Mouse (Mus musculus): ENCODE data around the gene 0610010K14Rik. TPM values are rescaled to one million over a fixed set of nuclear protein-coding genes. Genes with fewer than 3 reads are reported as not detected.

The 0610010K14Rik gene
- polyA plus RNA-seq, 1 experiment from 2014 or later: 150 TPM

DNA sequence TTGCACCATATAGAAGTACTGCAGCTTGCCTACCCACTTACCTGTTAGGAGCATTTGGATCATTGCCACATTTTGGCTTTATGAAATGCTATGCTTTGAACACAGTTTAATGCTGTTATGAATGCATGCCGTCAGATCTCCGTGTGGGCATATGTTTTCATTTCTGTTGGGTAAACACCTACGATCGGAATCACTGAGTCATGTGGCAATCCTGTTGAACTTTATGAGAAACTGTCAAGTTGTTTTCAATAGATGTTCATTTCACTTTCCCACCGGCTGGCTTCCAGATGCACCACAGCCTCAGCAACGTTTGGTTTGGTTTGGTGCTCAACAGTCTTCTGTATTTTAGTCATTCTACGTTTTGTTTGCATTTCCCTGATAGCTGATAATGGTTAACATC, 33.9 kb upstream of the 0610010K14Rik start:
- H3K27me3 ChIP-seq (ENCODE audit: insufficient read depth, low read length): no peaks in the 10 kb centered on the region
- no peak overlapping the region for H3K9ac ChIP-seq (ENCODE audit: low read depth, low read length)
- H3K4me3 ChIP-seq (replicated peaks; ENCODE audit: low read depth, low read length): no peak overlapping the region
- no peaks in the 10 kb centered on the region for H3K9me3 ChIP-seq (replicated peaks; ENCODE audit: low read length)
- 82% methylated on average over 7 of the region's 7 CpGs for WGBS
- H3K4me1 ChIP-seq (replicated peaks; ENCODE audit: insufficient read depth, low read length): no peaks in the 10 kb centered on the region
- ATAC-seq (replicated peaks; ENCODE audit: low FRiP score, low read depth) (no peak), DNase-seq (ENCODE audit: low spot score) (no peak)
- no peak overlapping the region for H3K27ac ChIP-seq
- H3K36me3 ChIP-seq (ENCODE audit: insufficient read depth, low read length): no peaks in the 10 kb centered on the region
- no peak for TF ChIP-seq CTCF (IDR thresholded peaks at IDR 0.05; ENCODE audit: low read depth)
- H3K4me2 ChIP-seq (ENCODE audit: low read length): no peak overlapping the region

DNA sequence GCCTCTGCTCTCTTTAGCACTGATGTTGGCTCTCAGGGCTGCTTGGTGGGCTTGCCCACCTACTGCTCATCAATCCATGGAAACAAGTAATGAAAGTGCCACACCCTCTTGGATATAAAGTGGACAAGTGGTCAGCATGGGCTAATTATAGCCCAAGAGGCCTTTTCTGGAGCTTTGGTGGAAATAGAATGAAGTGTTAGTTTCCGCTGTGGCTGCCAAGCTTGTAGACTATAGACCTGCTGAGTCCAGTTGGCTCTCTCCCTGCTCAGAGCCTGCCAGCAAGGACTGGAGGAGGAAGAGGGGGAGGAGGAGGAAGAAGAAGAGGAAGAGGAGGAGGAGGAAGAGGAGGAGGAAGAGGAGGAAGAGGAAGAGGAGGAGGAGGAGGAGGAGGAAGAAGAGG, 28.7 kb upstream of the 0610010K14Rik start:
- Histone ChIP-seq H3K27ac (no peak overlapping the region), H3K9me3 (replicated peaks; ENCODE audit: low read length) (no peaks in the 10 kb centered on the region), H3K4me3 (replicated peaks; ENCODE audit: low read depth, low read length) (no peak overlapping the region), H3K36me3 (ENCODE audit: insufficient read depth, low read length) (no peaks in the 10 kb centered on the region), H3K9ac (ENCODE audit: low read depth, low read length) (no peak overlapping the region), H3K4me1 (replicated peaks; ENCODE audit: insufficient read depth, low read length) (no peaks in the 10 kb centered on the region), H3K27me3 (ENCODE audit: insufficient read depth, low read length) (no peaks in the 10 kb centered on the region), H3K4me2 (ENCODE audit: low read length) (no peak overlapping the region)
- 81% methylated on average over 1 of the region's 1 CpGs for WGBS
- TF ChIP-seq CTCF (IDR thresholded peaks at IDR 0.05; ENCODE audit: low read depth): no peak
- ATAC-seq (replicated peaks; ENCODE audit: low FRiP score, low read depth) (no peak), DNase-seq (ENCODE audit: low spot score) (no peak)

- no peak overlapping the region for H3K27ac ChIP-seq
- H3K4me3 ChIP-seq (replicated peaks; ENCODE audit: low read depth, low read length): no peak overlapping the region
- H3K4me2 ChIP-seq (ENCODE audit: low read length): no peak overlapping the region
- no peaks in the 10 kb centered on the region for H3K4me1 ChIP-seq (replicated peaks; ENCODE audit: insufficient read depth, low read length)
- no peaks in the 10 kb centered on the region for H3K36me3 ChIP-seq (ENCODE audit: insufficient read depth, low read length)
- H3K9ac ChIP-seq (ENCODE audit: low read depth, low read length): no peak overlapping the region
- no peak for TF ChIP-seq CTCF (IDR thresholded peaks at IDR 0.05; ENCODE audit: low read depth)
- no peaks in the 10 kb centered on the region for H3K27me3 ChIP-seq (ENCODE audit: insufficient read depth, low read length)
- no peaks in the 10 kb centered on the region for H3K9me3 ChIP-seq (replicated peaks; ENCODE audit: low read length)
- DNase-seq (ENCODE audit: low spot score) (no peak), ATAC-seq (replicated peaks; ENCODE audit: low FRiP score, low read depth) (no peak)
- WGBS: 58% methylated on average over 4 of the region's 4 CpGs
Measured at GRCm38 (mm10) chr11:70265819-70266218, 28.1 kb upstream of the 0610010K14Rik start.

GRCm38 (mm10) chr11:70265252-70265651, 27.5 kb upstream of the 0610010K14Rik start:
- ATAC-seq (replicated peaks; ENCODE audit: low FRiP score, low read depth) (no peak), DNase-seq (ENCODE audit: low spot score) (no peak)
- no peaks in the 10 kb centered on the region for H3K36me3 ChIP-seq (ENCODE audit: insufficient read depth, low read length)
- H3K4me3 ChIP-seq (replicated peaks; ENCODE audit: low read depth, low read length): no peak overlapping the region
- WGBS: 55% methylated on average over 3 of the region's 3 CpGs
- no peak overlapping the region for H3K27ac ChIP-seq
- no peaks in the 10 kb centered on the region for H3K4me1 ChIP-seq (replicated peaks; ENCODE audit: insufficient read depth, low read length)
- no peak overlapping the region for H3K4me2 ChIP-seq (ENCODE audit: low read length)
- TF ChIP-seq CTCF (IDR thresholded peaks at IDR 0.05; ENCODE audit: low read depth): no peak
- H3K27me3 ChIP-seq (ENCODE audit: insufficient read depth, low read length): no peaks in the 10 kb centered on the region
- H3K9ac ChIP-seq (ENCODE audit: low read depth, low read length): no peak overlapping the region
- no peaks in the 10 kb centered on the region for H3K9me3 ChIP-seq (replicated peaks; ENCODE audit: low read length)

DNA sequence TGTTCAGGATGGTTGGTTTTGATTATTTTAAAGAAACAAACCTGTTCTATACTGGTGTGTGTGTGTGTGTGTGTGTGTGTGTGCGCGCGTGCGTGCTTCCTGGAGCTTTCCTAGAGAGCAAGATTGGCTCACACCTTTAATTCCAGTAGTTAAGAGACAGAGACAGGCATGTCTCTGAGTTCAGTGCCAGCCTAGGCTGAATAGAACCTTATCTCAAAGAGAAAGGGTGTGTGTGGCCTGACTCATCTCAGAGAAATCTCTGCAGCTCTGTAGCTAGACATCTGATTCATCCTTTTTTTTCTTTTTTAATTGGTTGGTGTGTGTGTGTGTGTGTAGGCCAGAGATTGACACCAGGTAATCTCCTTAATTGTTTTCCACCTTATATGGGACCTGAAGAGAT, 21.3 kb upstream of the 0610010K14Rik start:
- no peak overlapping the region for H3K4me3 ChIP-seq (replicated peaks; ENCODE audit: low read depth, low read length)
- no peak overlapping the region for H3K27ac ChIP-seq
- no peak overlapping the region for H3K4me2 ChIP-seq (ENCODE audit: low read length)
- ATAC-seq (replicated peaks; ENCODE audit: low FRiP score, low read depth) (no peak), DNase-seq (ENCODE audit: low spot score) (no peak)
- no peaks in the 10 kb centered on the region for H3K9me3 ChIP-seq (replicated peaks; ENCODE audit: low read length)
- H3K36me3 ChIP-seq (ENCODE audit: insufficient read depth, low read length): no peaks in the 10 kb centered on the region
- H3K4me1 ChIP-seq (replicated peaks; ENCODE audit: insufficient read depth, low read length): 0 out of 2 replicates have a peak, but pooled peaks cover 2% of the 10 kb centered on the region
- 83% methylated on average over 4 of the region's 4 CpGs for WGBS
- no peak overlapping the region for H3K9ac ChIP-seq (ENCODE audit: low read depth, low read length)
- TF ChIP-seq CTCF (IDR thresholded peaks at IDR 0.05; ENCODE audit: low read depth): no peak
- 0 out of 2 replicates have a peak, but pooled peaks cover 3% of the 10 kb centered on the region for H3K27me3 ChIP-seq (ENCODE audit: insufficient read depth, low read length)

GRCm38 (mm10) chr11:70254931-70255531, 17.3 kb upstream of the 0610010K14Rik start, which contains the start of gene Alox12:
Gene Alox12 (minus strand): TSS chr11:70255353.
- Histone ChIP-seq H3K27me3 (ENCODE audit: insufficient read depth, low read length) (0 out of 2 replicates have a peak, but pooled peaks cover 14% of the 10 kb centered on the region), H3K4me1 (replicated peaks; ENCODE audit: insufficient read depth, low read length) (0 out of 2 replicates have a peak, but pooled peaks cover 2% of the 10 kb centered on the region), H3K27ac (0 out of 2 replicates have a peak within 1 kb of the TSS, but pooled peaks have one; percentile 2), H3K9ac (ENCODE audit: low read depth, low read length) (peak within 1 kb of the TSS; percentile 43; the same call in 1 of the 2 replicates), H3K4me3 (replicated peaks; ENCODE audit: low read depth, low read length) (peak within 1 kb of the TSS; percentile 33), H3K4me2 (ENCODE audit: low read length) (peak within 1 kb of the TSS; percentile 61), H3K9me3 (replicated peaks; ENCODE audit: low read length) (no peaks in the 10 kb centered on the region), H3K36me3 (ENCODE audit: insufficient read depth, low read length) (no peaks in the 10 kb centered on the region)
- ATAC-seq (replicated peaks; ENCODE audit: low FRiP score, low read depth) (peak; percentile 40; the same call in 1 of the 2 replicates), DNase-seq (ENCODE audit: low spot score) (peak; percentile 81)
- WGBS: 2% methylated on average over 25 of the region's 25 CpGs
- peak; percentile 63 for TF ChIP-seq CTCF (IDR thresholded peaks at IDR 0.05; ENCODE audit: low read depth)

All from kidney, postnatal 0 days (tissue).